Mouse (Mus musculus): ENCODE measurements at regions not wholly inside any gene's neighbourhood (a gene's known extent, or its start where the extent isn't known, plus 50 kb on each side); places are given as distances from the start of the nearest gene placed in this dataset.

GRCm38 (mm10) chr4:10707016-10707657 lies 167.2 kb upstream of the 2610301B20Rik start:
- no peak for TF ChIP-seq CTCF (IDR thresholded peaks at IDR 0.05; ENCODE audit: borderline replicate concordance, insufficient read depth, low read depth, low read length)
- no peak for TF ChIP-seq POLR2A (IDR thresholded peaks at IDR 0.05; ENCODE audit: borderline replicate concordance, insufficient read depth, low read length)

All from cerebellum, adult 2 months (tissue).